Mouse (Mus musculus) midbrain, embryonic 16.5 days (tissue): ENCODE data around the gene Nav2. TPM values are rescaled to one million over a fixed set of nuclear protein-coding genes. Genes with fewer than 3 reads are reported as not detected.
A peak's percentile ranks its signal among the peaks of the same experiment; 100 is the strongest.

Source experiments
- ATAC-seq: fragments of 200-750 bp; cut with Nextera tagmentation; 2 replicates; pipeline ENCODE4 v1.8.0; 2017; ENCODE audit warnings: moderate TSS enrichment
- H3K27ac ChIP-seq: fragments of 300-500 bp; sonication (generic); 2 replicates; pipeline ENCODE4 v1.5.1; 2014; ENCODE audit warnings: mild to moderate bottlenecking, low read length, mixed read lengths
- H3K27me3 ChIP-seq: fragments of 300-500 bp; sonication (generic); 2 replicates; pipeline ENCODE4 v1.6.1; 2014; ENCODE audit warnings: low read depth, low read length, mixed read lengths; ENCODE audit not compliant: control insufficient read depth, insufficient read depth
- H3K36me3 ChIP-seq: fragments of 300-500 bp; sonication (generic); 2 replicates; pipeline ENCODE4 v1.6.1; 2014; ENCODE audit warnings: mild to moderate bottlenecking, low read length, moderate library complexity, mixed read lengths; ENCODE audit not compliant: control insufficient read depth, insufficient read depth
- H3K4me1 ChIP-seq: fragments of 300-500 bp; sonication (generic); 2 replicates; pipeline ENCODE4 v1.6.1; 2014; ENCODE audit warnings: mild to moderate bottlenecking, low read length, mixed read lengths; ENCODE audit not compliant: control insufficient read depth, insufficient read depth
- H3K4me2 ChIP-seq: fragments of 300-500 bp; sonication (generic); 2 replicates; pipeline ENCODE4 v1.6.1; 2014; ENCODE audit warnings: mild to moderate bottlenecking, low read length, mixed read lengths
- H3K4me3 ChIP-seq: fragments of 300-500 bp; sonication (generic); 2 replicates; pipeline ENCODE4 v1.5.1; 2014; ENCODE audit warnings: low read depth, mild to moderate bottlenecking, low read length, moderate library complexity, mixed read lengths
- H3K9ac ChIP-seq: fragments of 300-500 bp; sonication (generic); 2 replicates; pipeline ENCODE4 v1.6.1; 2014; ENCODE audit warnings: low read depth, low read length, mixed read lengths
- H3K9me3 ChIP-seq: fragments of 300-500 bp; sonication (generic); replicated peaks from 2 replicates; pipeline ENCODE4 v1.6.1; 2014; ENCODE audit warnings: mild to moderate bottlenecking, low read length, mixed read lengths; ENCODE audit not compliant: control insufficient read depth, poor library complexity, severe bottlenecking
- whole genome bisulfite sequencing: fragments of 180-500 bp; shearing (Covaris S2); extraction: QIAGEN DNeasy Blood & Tissue Kit; methylation state at CpG from one replicate; pipeline ENCODE4 v1.1.7; 2014; 5-methylcytosine and 5-hydroxymethylcytosine counted together
- polyA plus RNA-seq: library from polyadenylated mRNA; unstranded; fragments of >200 nt; fragmentation: Nextera tagmentation; extraction: Ambion mirVana; gene quantifications from 2 replicates; pipeline ENCODE4 v1.2.1, GENCODE M21; 2015

Gene Nav2
- polyA plus RNA-seq, 1 experiment from 2014 or later = 21.5 TPM

- H3K9ac ChIP-seq = no peak overlapping the region
- ATAC-seq = no peak
- H3K27me3 ChIP-seq = no peaks in the 10 kb centered on the region
- no peak overlapping the region for H3K27ac ChIP-seq
- no peaks in the 10 kb centered on the region for H3K9me3 ChIP-seq
- 95% methylated on average over 4 of the region's 4 CpGs for WGBS
- no peak overlapping the region for H3K4me3 ChIP-seq
- no peak overlapping the region for H3K4me2 ChIP-seq
- no peaks in the 10 kb centered on the region for H3K36me3 ChIP-seq
- peaks cover 13% of the 10 kb centered on the region for H3K4me1 ChIP-seq
Observed at GRCm38 (mm10) chr7:49410892-49411291, 502.4 kb downstream of the Nav2 start.

- WGBS = 88% methylated on average over 9 of the region's 9 CpGs
- H3K9me3 ChIP-seq = no peaks in the 10 kb centered on the region
- peaks cover 12% of the 10 kb centered on the region for H3K4me1 ChIP-seq
- H3K27ac ChIP-seq = no peak overlapping the region
- no peak overlapping the region for H3K9ac ChIP-seq
- H3K27me3 ChIP-seq = no peaks in the 10 kb centered on the region
- no peak overlapping the region for H3K4me2 ChIP-seq
- no peaks in the 10 kb centered on the region for H3K36me3 ChIP-seq
- no peak overlapping the region for H3K4me3 ChIP-seq
- no peak for ATAC-seq
Observed at GRCm38 (mm10) chr7:49411803-49412202, 503.3 kb downstream of the Nav2 start.

GRCm38 (mm10) chr7:49415131-49415530 lies 506.6 kb downstream of the Nav2 start:
- H3K9ac ChIP-seq = no peak overlapping the region
- no peaks in the 10 kb centered on the region for H3K9me3 ChIP-seq
- no peak overlapping the region for H3K4me3 ChIP-seq
- ATAC-seq = no peak
- WGBS = 83% methylated on average over 7 of the region's 7 CpGs
- H3K36me3 ChIP-seq = no peaks in the 10 kb centered on the region
- H3K27ac ChIP-seq = no peak overlapping the region
- H3K4me1 ChIP-seq = no peaks in the 10 kb centered on the region
- no peak overlapping the region for H3K4me2 ChIP-seq
- no peaks in the 10 kb centered on the region for H3K27me3 ChIP-seq

- no peak overlapping the region for H3K4me3 ChIP-seq
- 89% methylated on average over 12 of the region's 12 CpGs for WGBS
- no peak overlapping the region for H3K4me2 ChIP-seq
- H3K9me3 ChIP-seq = no peaks in the 10 kb centered on the region
- no peak for ATAC-seq
- H3K36me3 ChIP-seq = no peaks in the 10 kb centered on the region
- no peak overlapping the region for H3K9ac ChIP-seq
- H3K27ac ChIP-seq = no peak overlapping the region
- no peaks in the 10 kb centered on the region for H3K27me3 ChIP-seq
- no peaks in the 10 kb centered on the region for H3K4me1 ChIP-seq
Observed at GRCm38 (mm10) chr7:49415716-49416115, 507.2 kb downstream of the Nav2 start.

- ATAC-seq = no peak
- Histone ChIP-seq H3K27ac (no peak overlapping the region), H3K9me3 (no peaks in the 10 kb centered on the region), H3K4me3 (no peak overlapping the region), H3K4me1 (no peaks in the 10 kb centered on the region), H3K36me3 (no peaks in the 10 kb centered on the region), H3K27me3 (no peaks in the 10 kb centered on the region), H3K9ac (no peak overlapping the region), H3K4me2 (no peak overlapping the region)
- 71% methylated on average over 13 of the region's 13 CpGs for WGBS
Observed at GRCm38 (mm10) chr7:49418841-49419240, 510.3 kb downstream of the Nav2 start.

GRCm38 (mm10) chr7:49420139-49420802 lies 511.8 kb downstream of the Nav2 start:
- Histone ChIP-seq H3K9me3 (no peaks in the 10 kb centered on the region), H3K27ac (no peak overlapping the region), H3K4me2 (no peak overlapping the region), H3K4me3 (no peak overlapping the region), H3K36me3 (no peaks in the 10 kb centered on the region), H3K9ac (no peak overlapping the region), H3K4me1 (no peaks in the 10 kb centered on the region), H3K27me3 (no peaks in the 10 kb centered on the region)
- 93% methylated on average over 17 of the region's 17 CpGs for WGBS
- no peak for ATAC-seq

- H3K36me3 ChIP-seq = no peaks in the 10 kb centered on the region
- WGBS = 64% methylated on average over 4 of the region's 4 CpGs
- no peak overlapping the region for H3K9ac ChIP-seq
- no peak overlapping the region for H3K4me3 ChIP-seq
- ATAC-seq = no peak
- H3K27ac ChIP-seq = no peak overlapping the region
- no peak overlapping the region for H3K4me2 ChIP-seq
- H3K4me1 ChIP-seq = peaks cover 6% of the 10 kb centered on the region; the same call in 1 of the 2 replicates
- H3K9me3 ChIP-seq = no peaks in the 10 kb centered on the region
- no peaks in the 10 kb centered on the region for H3K27me3 ChIP-seq
Observed at GRCm38 (mm10) chr7:49421261-49421660, 512.7 kb downstream of the Nav2 start.

GRCm38 (mm10) chr7:49423943-49424342 lies 515.4 kb downstream of the Nav2 start:
- no peak overlapping the region for H3K4me3 ChIP-seq
- no peaks in the 10 kb centered on the region for H3K9me3 ChIP-seq
- H3K36me3 ChIP-seq = no peaks in the 10 kb centered on the region
- peaks cover 6% of the 10 kb centered on the region; the same call in 1 of the 2 replicates for H3K4me1 ChIP-seq
- no peaks in the 10 kb centered on the region for H3K27me3 ChIP-seq
- H3K27ac ChIP-seq = no peak overlapping the region
- H3K4me2 ChIP-seq = no peak overlapping the region
- ATAC-seq = no peak
- 92% methylated on average over 6 of the region's 6 CpGs for WGBS
- no peak overlapping the region for H3K9ac ChIP-seq

GRCm38 (mm10) chr7:49426060-49426459 lies 517.5 kb downstream of the Nav2 start:
- Histone ChIP-seq H3K9me3 (no peaks in the 10 kb centered on the region), H3K4me2 (peak overlapping the region; percentile 5; the same call in 1 of the 2 replicates), H3K27ac (peak overlapping the region; percentile 56; the same call in 1 of the 2 replicates), H3K27me3 (no peaks in the 10 kb centered on the region), H3K4me1 (peaks cover 6% of the 10 kb centered on the region; the same call in 1 of the 2 replicates), H3K36me3 (no peaks in the 10 kb centered on the region), H3K9ac (peak overlapping the region; percentile 31; the same call in 1 of the 2 replicates), H3K4me3 (no peak overlapping the region)
- 46% methylated on average over 4 of the region's 4 CpGs for WGBS
- no peak for ATAC-seq
